Mouse (Mus musculus) T-helper 17 cell (primary cell): ENCODE measurements around the gene Orai2.
"Not testable (repeated sequence)": the region's sequence is repeated elsewhere in the genome, so short reads cannot be mapped to it uniquely, and the experiment has no call there.

Experiments
- in situ Hi-C, 2 experiments: fragments of 300-600 bp; cut with MboI, MseI; formaldehyde crosslinking; loops; 1 replicate in 1 of 2; 2 replicates in 1 of 2; pipeline ENCODE4 v1.15.1; 2025; ENCODE audit warnings: high pct_unique_total_duplicates in 2 of 2

Orai2 gene

DNA sequence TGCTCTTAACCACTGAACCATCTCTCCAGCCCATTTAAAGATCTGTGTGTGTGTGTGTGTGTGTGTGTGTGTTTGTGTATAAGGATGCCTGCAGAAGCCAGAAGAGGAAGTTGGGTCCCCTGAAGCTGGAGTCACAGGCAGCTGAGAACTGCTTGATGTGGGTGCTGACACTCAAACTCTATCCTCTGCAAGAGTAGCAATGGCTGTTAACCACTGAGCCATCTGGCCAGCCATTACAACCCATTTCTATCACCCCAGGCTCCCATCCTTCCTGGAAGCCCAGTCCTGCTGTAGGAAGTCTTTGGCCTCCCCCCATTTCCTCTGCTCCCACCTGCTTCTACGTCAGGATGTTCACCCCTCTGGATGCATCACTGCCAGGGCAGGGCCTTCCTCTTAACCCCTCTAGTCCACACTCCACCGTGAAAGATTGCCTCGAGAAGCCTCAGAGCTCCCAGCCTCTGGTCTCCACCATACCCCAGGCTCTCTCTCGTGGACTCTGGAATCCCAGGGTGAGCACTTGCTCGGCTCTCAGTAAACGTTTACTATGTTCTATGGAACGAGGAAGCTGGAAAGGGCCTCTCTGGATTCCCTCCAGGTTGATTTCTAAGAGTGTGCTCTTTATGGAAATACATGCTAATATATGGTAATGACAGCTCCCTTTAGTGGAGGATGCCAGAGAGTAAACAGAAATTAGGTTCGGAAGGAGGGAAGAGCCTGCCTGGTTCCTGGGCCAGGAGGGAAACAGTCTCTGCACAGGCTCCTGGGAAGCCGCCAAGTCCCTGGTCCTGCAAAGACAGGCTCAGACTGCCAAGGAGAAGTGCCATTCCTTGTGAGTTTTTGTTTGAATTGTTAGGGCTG is 3.3 kb upstream of the Orai2 start:
- in situ Hi-C loops = no loop called here

DNA sequence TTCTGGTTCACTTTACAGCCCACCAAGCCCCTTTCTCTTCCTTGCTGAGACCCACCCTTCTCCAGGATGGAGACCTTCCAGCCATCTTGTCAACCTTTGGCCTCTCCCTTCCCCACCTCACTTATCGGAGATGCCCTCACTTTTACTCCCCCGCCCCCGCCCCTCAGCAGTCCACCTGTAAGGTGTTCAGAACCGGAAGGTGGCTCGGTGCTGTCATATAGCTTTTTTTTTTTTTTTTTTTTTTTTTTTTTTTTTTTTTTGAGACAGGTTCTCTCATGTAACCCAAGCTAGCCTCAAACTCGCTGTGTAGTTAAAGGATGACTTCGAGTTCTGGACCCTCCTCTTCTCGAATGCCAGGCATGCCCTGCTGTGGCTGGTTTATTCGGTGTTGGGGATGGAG is 2.4 kb upstream of the Orai2 start:
- in situ Hi-C loops = no loop called here

DNA sequence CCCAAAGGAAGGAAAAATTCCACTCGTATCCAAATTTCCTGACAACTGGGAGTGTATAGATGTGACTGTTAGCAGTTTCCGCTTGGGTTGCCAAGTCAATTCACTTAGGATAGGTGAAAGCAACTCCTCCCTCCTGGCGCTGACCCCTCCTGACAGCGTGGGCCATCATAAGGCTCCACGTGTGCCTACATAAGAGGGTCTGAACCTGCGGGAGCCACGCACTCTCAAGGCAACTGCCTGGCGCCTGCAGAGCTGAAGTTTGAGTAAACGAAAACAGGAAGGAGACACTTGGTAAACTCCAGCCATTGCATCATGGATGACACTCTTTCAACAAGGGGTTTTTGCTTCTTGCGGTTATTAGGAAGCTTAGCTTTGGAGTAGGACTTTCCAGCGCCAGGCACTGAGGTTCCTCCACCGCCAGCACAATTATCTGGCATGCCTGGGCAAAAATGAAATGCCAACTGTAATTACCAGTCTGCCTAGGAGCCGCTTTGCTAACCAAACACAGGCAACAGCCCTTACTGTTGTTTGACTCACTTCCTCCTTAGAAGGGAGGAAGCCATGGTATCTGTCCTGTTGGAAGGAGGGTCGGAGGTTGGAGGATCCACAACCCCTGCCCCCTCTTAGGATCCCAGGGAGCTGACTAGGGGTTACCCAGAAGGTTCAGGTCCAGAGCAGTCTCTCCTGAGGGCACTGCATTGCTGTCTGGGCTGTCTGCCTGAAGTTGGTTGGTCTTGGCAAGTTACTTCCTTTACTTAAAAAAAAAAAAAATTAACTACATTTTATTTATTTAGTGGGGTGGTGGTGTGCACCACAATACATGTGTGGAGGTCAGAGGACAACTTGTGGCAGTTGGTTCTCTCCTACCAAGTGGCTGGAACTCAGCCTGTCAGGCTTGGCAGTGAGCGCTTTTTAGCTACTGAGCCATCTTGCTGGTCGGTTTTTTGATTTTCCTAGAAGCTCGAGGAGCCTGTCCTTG is 1.1 kb upstream of the Orai2 start:
- in situ Hi-C loops = no loop called here

DNA sequence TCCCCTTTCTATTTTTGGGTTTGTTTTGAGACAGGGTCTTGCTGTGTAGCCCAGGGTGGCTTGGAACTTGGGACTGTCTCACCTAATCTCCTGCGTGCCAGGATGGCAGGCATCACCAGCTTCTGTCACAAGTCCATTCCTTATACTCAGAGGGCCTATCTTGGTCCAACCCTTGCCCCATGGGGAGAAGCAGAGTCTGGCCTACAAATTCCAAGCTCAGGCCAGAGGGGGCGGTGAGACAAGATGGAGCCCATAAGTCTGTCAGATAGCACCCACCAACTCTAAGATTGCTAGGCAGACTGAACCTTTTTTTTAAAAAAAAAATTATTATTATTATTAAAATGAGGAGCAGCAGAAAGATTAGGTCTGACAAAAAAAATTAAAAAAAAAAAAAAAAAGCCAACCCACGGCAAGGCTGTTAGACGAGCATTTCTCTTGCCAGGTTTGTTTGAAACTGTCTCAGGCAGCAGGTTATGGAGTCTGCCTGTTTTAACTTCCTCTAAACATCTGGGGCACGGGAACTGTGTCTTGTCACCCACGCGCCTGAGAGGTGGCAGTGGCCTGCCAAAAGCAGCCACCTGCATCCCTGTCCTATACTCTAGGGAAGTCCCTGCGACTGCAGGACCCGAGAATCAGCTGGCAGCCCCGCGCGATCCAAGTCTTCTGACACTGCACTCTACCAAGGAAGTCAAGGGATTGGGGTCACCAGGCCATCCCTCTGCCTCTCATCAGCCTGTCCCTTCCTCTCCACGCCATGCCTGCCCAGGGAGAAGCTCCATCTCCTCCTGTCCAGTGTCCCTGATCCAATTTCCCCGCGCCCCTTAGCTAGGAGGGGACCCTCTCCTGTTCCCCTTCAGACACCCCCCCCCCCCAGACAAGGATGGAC is 644 bp downstream of the Orai2 start:
- in situ Hi-C loops = no loop called here

DNA sequence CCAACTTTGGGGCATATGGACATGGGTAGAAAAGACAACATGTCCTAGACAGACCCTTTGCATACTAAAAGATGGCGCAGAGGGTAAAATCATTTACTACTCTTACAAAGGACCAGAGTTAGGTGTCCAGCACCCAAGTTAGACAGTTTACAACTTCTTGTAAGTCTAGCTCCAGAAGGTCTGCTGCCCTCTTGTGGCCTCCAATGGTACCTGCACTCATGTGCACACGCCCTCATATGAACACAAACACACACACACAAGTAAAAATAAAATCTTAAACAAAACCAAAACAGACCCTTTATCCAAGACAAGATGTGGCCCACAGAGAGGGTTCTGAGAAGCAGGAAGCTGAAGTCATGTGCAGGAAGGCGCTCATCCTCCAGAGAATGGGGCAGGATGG is 2.4 kb downstream of the Orai2 start:
- in situ Hi-C loops = no loop called here

DNA sequence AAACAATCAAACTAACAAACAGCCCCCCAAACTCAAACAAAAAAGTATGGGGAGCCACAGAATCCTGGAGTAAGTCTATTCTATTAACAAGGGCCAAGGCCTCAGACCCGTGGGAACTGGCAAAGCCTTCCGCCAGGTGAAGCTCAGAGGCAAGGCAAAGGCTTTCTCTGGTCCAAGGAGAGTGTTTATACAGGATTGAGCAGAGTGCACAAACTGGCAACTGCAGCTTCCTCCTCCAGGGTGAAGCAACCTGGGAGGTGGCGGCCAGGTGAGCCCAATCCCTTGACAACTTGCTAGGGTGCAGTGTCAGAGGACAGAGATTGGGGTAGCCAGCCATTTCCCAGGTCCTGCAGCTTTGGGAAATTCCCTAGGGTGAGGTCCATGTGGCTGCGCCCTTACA is 3.2 kb downstream of the Orai2 start:
- in situ Hi-C loops = no loop called here

DNA sequence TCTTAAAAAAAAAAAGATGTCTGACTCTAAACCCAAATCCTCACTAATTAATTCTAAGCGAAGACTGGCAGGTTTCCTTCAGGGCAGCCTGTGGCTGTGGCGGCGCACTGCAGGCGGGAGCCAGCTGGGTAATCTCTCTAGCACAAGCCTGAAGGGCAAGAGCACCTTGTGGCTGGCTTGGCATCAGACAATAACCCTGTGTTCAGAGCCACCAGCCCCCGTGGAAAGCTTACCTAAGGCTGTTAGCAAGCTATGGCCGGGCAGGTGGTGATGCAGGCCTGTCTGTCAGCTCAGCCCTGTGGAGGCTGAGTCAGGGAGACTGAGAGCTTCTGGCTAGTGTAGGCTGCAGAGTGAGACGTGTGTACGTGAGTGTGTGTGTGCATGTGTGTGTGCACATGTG is 5.3 kb downstream of the Orai2 start:
- in situ Hi-C loops = no loop called here

DNA sequence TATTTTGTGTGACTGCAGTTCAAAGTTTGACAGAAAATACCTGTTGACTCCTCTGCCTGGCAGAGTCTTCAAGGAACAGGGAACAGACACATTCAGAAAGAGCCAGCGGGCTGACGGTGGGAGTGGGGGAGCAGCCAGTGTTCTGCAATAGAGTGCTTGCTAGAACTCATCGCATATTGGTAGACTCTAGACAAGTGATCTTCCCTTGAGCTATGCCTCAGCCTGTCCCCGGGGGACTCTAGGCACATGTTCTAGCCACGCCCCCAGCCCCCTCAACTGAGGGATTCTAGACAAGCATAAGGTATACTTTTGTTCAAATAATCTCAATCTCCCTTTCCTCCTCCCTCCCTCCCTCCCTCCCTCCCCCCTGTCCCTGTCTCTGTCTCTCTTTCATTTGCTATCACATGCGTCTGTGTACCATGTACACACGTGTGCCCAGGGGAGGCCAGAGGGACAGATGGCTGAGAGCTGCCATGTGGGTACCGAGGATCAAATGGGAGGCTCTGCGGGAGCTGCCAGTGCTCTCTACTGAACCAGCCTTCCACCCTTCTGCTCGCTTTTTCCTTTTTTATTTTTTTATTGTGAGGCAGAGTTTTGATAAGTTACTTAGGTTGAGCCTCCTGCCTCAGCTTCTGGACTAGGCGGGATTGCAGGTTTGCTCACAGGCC is 6.6 kb downstream of the Orai2 start:
- in situ Hi-C loops = no loop called here

DNA sequence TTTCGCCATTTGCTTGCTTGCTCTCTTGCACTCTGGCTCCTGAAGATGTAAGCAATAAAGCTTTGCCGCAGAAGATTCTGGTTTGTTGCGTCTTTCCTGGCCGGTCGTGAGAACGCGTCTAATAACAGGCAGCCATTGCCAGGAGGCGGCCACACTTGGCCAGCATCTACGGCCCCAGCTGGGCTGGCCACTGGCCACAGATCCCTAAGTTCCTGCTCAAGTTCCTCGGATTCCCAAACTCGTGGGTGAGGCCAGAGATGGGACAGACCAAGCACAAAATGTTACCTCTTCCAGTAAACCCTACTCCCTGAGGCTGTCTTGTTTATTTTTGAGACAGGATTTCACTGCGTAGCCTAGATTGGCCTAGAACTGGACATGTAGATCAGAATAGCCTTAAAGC is 10.4 kb downstream of the Orai2 start:
- in situ Hi-C loops = not testable (repeated sequence)

DNA sequence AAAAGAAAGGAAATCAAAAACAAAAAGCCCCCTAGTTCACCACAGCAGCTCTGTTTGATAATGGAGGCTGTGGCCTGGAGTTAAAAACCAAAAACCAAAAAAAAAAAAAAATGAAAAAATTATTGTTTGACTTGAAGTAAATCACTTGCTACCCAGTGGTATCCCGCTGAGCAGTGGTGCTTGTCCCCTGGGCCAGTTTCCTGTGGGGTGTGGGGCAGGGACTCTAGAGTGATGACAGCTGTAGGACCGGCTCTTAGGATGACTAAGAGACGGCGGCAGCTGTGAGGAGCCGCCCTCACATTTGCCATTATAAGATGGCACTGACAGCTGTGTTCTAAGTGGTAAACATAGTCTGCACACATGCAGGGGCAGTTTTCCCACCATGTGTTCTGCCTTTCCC is 15.1 kb downstream of the Orai2 start:
- in situ Hi-C loops = no loop called here

DNA sequence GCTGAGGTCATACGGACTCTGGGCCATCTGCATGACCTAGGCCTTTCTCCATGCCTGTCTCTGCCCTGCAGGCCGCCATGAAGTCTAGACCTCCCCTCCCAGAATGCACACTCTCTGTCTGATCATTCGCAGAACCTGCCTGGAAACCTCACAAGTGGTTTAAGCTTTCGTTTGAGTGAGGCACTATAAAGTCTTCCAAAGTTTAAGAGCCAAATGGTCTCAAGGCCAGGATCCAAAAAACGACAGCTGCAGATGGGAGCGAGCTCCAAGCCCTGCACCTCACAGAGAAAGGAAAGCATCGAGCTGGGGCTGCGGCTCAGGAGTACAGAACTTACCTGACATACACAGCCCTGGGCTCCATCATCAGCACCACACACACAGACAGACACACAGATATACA is 18.1 kb downstream of the Orai2 start:
- in situ Hi-C loops = no loop called here

DNA sequence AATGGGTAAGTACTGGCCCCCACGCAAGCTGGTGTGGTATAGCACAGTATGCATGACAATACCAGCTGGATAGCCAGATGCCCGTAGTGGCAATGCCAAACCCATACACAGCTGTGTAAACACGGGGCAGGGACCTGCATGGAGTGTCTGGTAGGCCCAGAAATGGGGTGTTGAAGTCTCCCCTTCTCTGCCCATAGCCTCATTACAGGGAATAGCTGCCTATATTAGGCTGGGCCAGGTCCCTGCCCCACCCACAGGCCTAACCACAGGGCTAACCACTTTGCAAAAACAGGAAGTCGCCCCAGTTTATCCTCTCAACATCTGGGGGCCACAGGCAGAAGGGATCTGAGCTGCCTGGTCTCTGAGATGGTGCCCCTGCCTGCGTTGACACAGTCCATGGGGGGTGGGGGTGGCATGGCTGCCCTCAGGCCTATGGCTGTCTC is 21.4 kb downstream of the Orai2 start:
- in situ Hi-C loops = not testable (repeated sequence)

DNA sequence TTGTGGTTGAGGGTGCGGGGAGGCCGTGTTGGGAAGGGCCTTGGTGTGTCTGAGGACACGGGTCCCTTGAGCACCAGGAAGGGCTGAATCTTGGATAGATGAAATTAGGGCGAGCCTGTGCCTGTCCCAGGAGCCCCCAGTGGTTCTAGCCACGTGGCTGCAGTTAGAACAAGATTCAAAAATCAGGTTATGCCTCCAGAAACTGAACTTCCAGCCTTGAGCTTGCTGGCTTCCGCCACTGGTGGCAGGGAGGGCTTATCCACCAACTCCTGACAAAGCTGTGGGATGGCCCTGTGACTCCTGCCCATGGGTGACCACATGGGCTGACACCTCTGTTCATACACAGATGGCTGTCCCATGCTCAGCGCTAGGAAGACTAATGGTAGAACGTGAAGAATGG is 22.8 kb downstream of the Orai2 start:
- in situ Hi-C loops = no loop called here

DNA sequence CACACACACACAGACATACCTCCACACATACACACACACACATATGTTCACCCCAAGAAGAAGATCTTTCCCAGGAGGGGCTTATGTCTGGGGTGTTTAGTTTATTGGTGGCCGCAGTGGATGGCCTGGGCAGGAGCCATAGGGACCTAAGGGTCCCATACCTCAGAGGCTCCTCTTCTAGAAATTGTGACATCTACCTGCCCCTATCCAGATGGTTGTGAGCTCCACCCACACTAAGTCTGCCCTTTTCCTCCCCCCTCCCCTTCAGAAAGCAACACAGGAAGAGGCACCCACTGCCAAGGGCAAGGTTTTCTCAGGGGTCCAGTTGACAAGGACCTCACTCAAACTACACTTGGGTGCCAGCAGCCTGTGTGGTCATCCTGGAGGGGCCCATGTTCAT is 23.6 kb downstream of the Orai2 start:
- in situ Hi-C loops = no loop called here

DNA sequence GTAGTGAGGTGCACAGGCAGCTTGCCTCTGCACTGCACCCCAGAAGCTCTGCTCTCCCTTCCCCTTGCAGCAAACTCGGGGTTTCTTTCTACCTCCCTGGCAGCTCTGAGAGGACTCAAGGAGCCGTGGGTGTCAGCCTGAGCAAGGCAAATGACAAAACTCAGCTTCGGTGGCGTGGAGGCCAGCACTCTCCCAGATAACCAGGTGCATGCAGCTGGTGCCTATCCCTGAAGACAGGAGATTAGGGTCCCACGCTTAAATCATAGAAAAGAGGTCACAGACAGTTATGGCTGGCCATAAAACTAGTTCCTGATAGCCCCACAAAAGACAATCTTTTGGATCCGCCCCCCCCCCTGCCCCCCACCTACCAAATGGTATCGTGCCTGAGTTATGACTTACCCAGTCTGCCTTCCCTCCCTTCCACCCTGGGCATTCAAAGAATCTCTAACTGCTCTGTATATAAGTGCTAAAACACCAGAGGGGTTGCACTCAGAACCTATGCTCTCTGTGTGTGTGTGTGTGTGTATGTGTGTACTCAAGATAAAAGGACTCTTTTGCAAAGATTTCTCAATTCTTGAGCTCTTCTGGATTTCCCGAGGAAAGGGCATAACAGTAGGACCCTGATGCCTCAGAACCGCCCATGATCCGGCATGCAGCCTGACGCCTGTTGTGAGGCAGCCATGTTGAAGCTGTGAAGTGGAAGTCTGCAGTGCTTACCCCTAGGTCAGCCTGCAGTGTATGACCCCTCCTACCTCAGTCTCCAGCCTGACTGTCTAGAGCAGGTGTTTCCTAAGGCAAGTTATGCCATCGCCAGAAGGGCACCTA is 25.7 kb downstream of the Orai2 start:
- in situ Hi-C loops = no loop called here

DNA sequence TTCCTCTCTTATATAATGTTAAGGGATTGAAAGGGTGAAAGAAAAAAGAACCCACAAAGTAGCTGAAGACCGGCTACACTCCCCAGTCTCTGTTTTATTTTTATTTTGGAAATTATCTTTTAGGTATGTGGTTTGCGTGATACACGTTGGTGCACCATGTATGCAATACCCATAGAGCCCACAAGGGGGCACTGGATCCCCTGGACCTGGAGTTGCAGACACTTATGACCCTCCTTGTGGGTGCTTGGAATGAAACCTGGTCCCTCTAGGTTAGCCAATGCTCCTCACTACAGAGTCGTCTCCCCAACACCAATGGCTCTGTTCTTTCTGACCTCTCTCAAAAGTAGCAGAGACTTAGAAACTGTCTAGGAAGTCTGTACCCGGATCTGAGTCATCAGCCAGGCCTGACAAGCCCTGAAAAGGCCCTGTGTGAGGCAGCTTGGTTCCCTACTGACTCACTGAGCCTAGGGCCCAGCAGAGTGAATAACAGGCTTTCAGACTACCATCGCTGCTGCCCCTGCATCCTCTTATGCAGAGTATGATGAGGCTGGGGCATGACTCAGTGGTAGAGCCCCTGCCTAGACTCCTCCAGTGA is 27.3 kb downstream of the Orai2 start:
- in situ Hi-C loops = no loop called here

DNA sequence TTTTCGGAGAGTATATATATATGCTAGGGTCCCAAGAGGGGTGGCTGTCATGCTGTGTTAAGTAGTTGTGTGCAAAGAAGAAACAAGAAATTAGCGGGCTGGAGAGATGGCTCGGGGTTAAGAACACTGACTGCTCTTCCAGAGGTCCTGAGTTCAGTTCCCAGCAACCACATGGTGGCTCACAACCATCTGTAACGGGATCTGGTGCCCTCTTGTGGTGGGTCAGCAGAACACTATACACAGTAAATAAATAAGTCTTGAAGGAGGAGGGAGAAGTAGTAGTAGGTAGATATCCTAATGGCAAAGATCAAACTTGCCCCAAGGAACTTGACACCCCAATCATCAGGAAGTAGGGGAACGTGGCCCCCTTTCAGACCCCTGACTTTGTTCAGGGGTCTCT is 27.8 kb downstream of the Orai2 start:
- in situ Hi-C loops = no loop called here

DNA sequence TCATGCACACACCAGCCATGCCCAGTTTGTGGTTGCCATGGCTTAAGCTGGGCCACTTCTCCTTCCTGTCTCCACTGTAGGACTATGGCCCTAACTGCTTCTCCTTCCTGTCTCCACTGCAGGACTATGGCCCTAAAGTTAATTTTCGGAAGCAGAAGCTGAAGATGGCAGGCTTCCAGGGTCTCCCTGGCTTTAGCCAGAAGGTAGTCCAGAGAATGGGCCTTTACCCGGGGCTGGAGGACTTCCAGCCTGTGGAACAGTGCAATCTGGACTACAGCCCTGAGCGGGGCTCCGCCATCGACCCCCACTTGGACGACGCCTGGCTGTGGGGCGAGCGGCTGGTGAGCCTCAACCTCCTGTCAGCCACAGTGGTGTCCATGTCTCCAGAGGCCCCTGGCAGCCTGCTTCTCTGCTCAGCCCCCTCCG is 30.4 kb downstream of the Orai2 start:
- in situ Hi-C loops = no loop called here

DNA sequence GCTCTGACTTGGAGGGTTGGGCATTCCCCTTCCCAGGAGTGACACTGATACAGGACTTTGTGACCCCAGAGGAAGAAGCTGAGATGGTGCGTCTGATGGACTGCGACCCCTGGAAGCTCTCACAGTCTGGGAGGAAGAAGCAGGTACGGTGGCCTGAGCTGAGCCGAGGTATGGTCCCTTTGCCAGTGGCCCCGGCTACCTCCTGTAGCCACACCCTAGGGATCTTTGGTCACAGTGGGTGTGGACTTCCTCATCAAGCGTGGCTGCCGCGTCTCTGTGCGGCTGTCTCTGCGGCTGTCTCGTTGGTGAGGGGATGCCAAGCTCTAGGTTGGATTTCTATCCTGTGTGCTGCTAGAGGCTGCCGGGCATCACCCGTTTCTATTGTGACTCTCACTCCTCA is 31.1 kb downstream of the Orai2 start:
- in situ Hi-C loops = no loop called here
